ENCODE assay signal across 18 mouse cellular contexts in the genomic region with DNA sequence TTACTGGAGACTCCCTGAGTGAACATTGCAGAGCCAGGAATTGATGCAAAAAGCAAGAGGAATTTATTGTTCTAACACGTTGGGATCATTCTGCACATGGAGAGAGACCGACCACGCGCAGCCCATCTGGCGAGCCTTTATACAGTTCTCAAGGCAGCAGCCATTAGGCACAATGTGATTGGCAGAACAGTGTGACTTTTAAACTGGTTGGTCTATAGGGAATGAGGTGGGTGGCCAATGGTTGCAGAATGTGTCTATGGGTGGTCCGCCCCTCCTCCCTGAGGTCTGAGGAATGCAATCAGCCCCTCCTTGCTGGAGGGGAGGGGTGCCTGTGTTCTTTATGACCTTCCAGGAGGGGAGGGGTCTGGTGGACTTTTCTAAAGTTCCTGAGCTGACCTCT. TPM values are rescaled to one million over a fixed set of nuclear protein-coding genes. Genes with fewer than 3 reads are reported as not detected.
DNase-seq lines count a peak whose midpoint lies in the region; ATAC-seq and TF ChIP-seq lines count a peak whose summit lies in the region.
"Had no signal": no experiment of that assay in that cellular context is flagged by ENCODE, and none has a peak within 500 bp of the region (broad histone marks: within the 10 kb centered on the region; RNA-seq: fewer than 3 reads in every experiment).

No protein-coding gene starts in this region.

- H3K27ac ChIP-seq in intestine, embryonic 15.5 days, result no peak overlapping the region
- no peak overlapping the region for H3K27ac ChIP-seq in intestine, postnatal 0 days (ENCODE audit: low read depth, low read length)
- H3K27ac ChIP-seq in neural tube, embryonic 13.5 days (replicated peaks), result no peak overlapping the region
- H3K27ac ChIP-seq: liver, embryonic 12.5 days; stomach, embryonic 15.5 days had no signal

- no peaks in the 10 kb centered on the region for H3K27me3 ChIP-seq in intestine, embryonic 15.5 days (replicated peaks)
- H3K27me3 ChIP-seq in intestine, postnatal 0 days (replicated peaks; ENCODE audit: control insufficient read depth, insufficient read depth, low read length), result no peaks in the 10 kb centered on the region
- no peaks in the 10 kb centered on the region; the same call in 1 of the 2 replicates for H3K27me3 ChIP-seq in neural tube, embryonic 13.5 days
- H3K27me3 ChIP-seq: liver, embryonic 12.5 days; stomach, embryonic 15.5 days had no signal

- no peak for DNase-seq in neural tube, embryonic 10.5 days (ENCODE audit: extremely low spot score, low spot score)
- peak; percentile 64 to 69 for DNase-seq in layer of hippocampus, postnatal 36 days
- DNase-seq in Muller cell, postnatal 12 days (ENCODE audit: inconsistent ontology term), result no peak
- no peak for DNase-seq in cerebellum, postnatal 36 days
- no peak for DNase-seq in cerebellum, adult 8-10 months
- DNase-seq: adrenal gland, postnatal 36 days; cerebellum, postnatal 25 days; gastrocnemius, postnatal 25 days; heart, postnatal 36 days; midbrain, embryonic 14.5 days; retina, postnatal 1 day; thymus, postnatal 25 days had no signal

- 52% methylated on average over 6 of the region's 6 CpGs for WGBS in intestine, embryonic 15.5 days
- WGBS in intestine, postnatal 0 days, result 75% methylated on average over 6 of the region's 6 CpGs
- 24% methylated on average over 6 of the region's 6 CpGs for WGBS in neural tube, embryonic 13.5 days

- no peaks in the 10 kb centered on the region for H3K4me1 ChIP-seq in intestine, embryonic 15.5 days (replicated peaks)
- no peaks in the 10 kb centered on the region for H3K4me1 ChIP-seq in intestine, postnatal 0 days (replicated peaks; ENCODE audit: control insufficient read depth, insufficient read depth, low read length)
- no peaks in the 10 kb centered on the region for H3K4me1 ChIP-seq in neural tube, embryonic 13.5 days (replicated peaks)
- H3K4me1 ChIP-seq: liver, embryonic 12.5 days; stomach, embryonic 15.5 days had no signal

- peak; percentile 20; the same call in 1 of the 2 replicates for ATAC-seq in intestine, embryonic 15.5 days
- ATAC-seq in intestine, postnatal 0 days, result no peak
- no peak for ATAC-seq in neural tube, embryonic 13.5 days (ENCODE audit: low read depth)
- ATAC-seq: liver, embryonic 12.5 days had no signal

- H3K4me2 ChIP-seq in intestine, embryonic 15.5 days (replicated peaks), result no peak overlapping the region
- H3K4me2 ChIP-seq in intestine, postnatal 0 days (replicated peaks; ENCODE audit: low read depth), result no peak overlapping the region
- H3K4me2 ChIP-seq in neural tube, embryonic 13.5 days, result 0 out of 2 replicates have a peak overlapping the region, but pooled peaks have one; percentile 7
- H3K4me2 ChIP-seq: heart, embryonic 11.5 days; liver, embryonic 12.5 days; stomach, embryonic 15.5 days had no signal

- no peak for TF ChIP-seq CTCF in intestine, postnatal 0 days (IDR thresholded peaks at IDR 0.05; ENCODE audit: low read depth)

- no peak overlapping the region for H3K9ac ChIP-seq in intestine, embryonic 15.5 days
- H3K9ac ChIP-seq in intestine, postnatal 0 days (ENCODE audit: low read depth, low read length), result no peak overlapping the region
- H3K9ac ChIP-seq in neural tube, embryonic 13.5 days, result no peak overlapping the region
- H3K9ac ChIP-seq: liver, embryonic 12.5 days; stomach, embryonic 15.5 days had no signal

- H3K9me3 ChIP-seq in intestine, embryonic 15.5 days, result no peaks in the 10 kb centered on the region
- H3K9me3 ChIP-seq in intestine, postnatal 0 days (ENCODE audit: control insufficient read depth), result peaks cover 3% of the 10 kb centered on the region; the same call in 1 of the 2 replicates
- H3K9me3 ChIP-seq in neural tube, embryonic 13.5 days, result no peaks in the 10 kb centered on the region
- H3K9me3 ChIP-seq: liver, embryonic 12.5 days; stomach, embryonic 15.5 days had no signal

- no peak overlapping the region for H3K4me3 ChIP-seq in intestine, embryonic 15.5 days (replicated peaks)
- no peak overlapping the region for H3K4me3 ChIP-seq in intestine, postnatal 0 days (ENCODE audit: low read depth, low read length)
- H3K4me3 ChIP-seq in neural tube, embryonic 13.5 days, result no peak overlapping the region
- H3K4me3 ChIP-seq: liver, embryonic 12.5 days; stomach, embryonic 15.5 days had no signal

- H3K36me3 ChIP-seq in intestine, embryonic 15.5 days, result no peaks in the 10 kb centered on the region
- H3K36me3 ChIP-seq in intestine, postnatal 0 days (ENCODE audit: control insufficient read depth, insufficient read depth), result no peaks in the 10 kb centered on the region
- peaks cover 3% of the 10 kb centered on the region; the same call in 1 of the 2 replicates for H3K36me3 ChIP-seq in neural tube, embryonic 13.5 days
- H3K36me3 ChIP-seq: liver, embryonic 12.5 days; stomach, embryonic 15.5 days had no signal

RNA-seq across cellular contexts. Expression of a gene that starts 9.4 kb away (rescaled TPM):
- 0.85 and 1.00 TPM in 2 replicates for polyA plus RNA-seq in intestine, embryonic 15.5 days (2015; fragmentation: Nextera tagmentation; extraction: Ambion mirVana)
- 0.18 and 0.20 TPM in 2 replicates for polyA plus RNA-seq in intestine, postnatal 0 days (2015; fragmentation: Nextera tagmentation; extraction: Ambion mirVana)
- polyA plus RNA-seq in neural tube, embryonic 13.5 days (2015; fragmentation: Nextera tagmentation; extraction: Ambion mirVana), result 2.5 and 3.3 TPM in 2 replicates
- total RNA-seq in layer of hippocampus, postnatal 36 days (2021), result 1 to 10 TPM; 3.6 to 3.9 TPM

RNA-seq across cellular contexts. Expression of a gene that starts 12.1 kb away (rescaled TPM):
- polyA plus RNA-seq in intestine, embryonic 15.5 days (2015; fragmentation: Nextera tagmentation; extraction: Ambion mirVana), result 28.9 and 33.3 TPM in 2 replicates
- polyA plus RNA-seq in intestine, postnatal 0 days (2015; fragmentation: Nextera tagmentation; extraction: Ambion mirVana), result 13.5 and 13.9 TPM in 2 replicates
- polyA plus RNA-seq in neural tube, embryonic 13.5 days (2015; fragmentation: Nextera tagmentation; extraction: Ambion mirVana), result 56.2 and 57.6 TPM in 2 replicates
- total RNA-seq in layer of hippocampus, postnatal 36 days (2021), result 10 to 100 TPM; 26.2 to 27.9 TPM

RNA-seq across cellular contexts. Expression of a gene that starts 12.9 kb away (rescaled TPM):
- polyA plus RNA-seq in intestine, embryonic 15.5 days (2015; fragmentation: Nextera tagmentation; extraction: Ambion mirVana), result 8.4 and 9.8 TPM in 2 replicates
- 3.5 and 4.2 TPM in 2 replicates for polyA plus RNA-seq in intestine, postnatal 0 days (2015; fragmentation: Nextera tagmentation; extraction: Ambion mirVana)
- 10.6 and 11.8 TPM in 2 replicates for polyA plus RNA-seq in neural tube, embryonic 13.5 days (2015; fragmentation: Nextera tagmentation; extraction: Ambion mirVana)
- total RNA-seq in layer of hippocampus, postnatal 36 days (2021), result 10 to 100 TPM; 31.6 to 41.0 TPM

RNA-seq across cellular contexts. Expression of a gene that starts 14.6 kb away (rescaled TPM):
- polyA plus RNA-seq in intestine, embryonic 15.5 days (2015; fragmentation: Nextera tagmentation; extraction: Ambion mirVana), result 19.9 and 26.0 TPM in 2 replicates
- 3.9 and 4.2 TPM in 2 replicates for polyA plus RNA-seq in intestine, postnatal 0 days (2015; fragmentation: Nextera tagmentation; extraction: Ambion mirVana)
- polyA plus RNA-seq in neural tube, embryonic 13.5 days (2015; fragmentation: Nextera tagmentation; extraction: Ambion mirVana), result 4.9 and 6.2 TPM in 2 replicates
- total RNA-seq in layer of hippocampus, postnatal 36 days (2021), result 1 to 10 TPM; 1.3 to 3.0 TPM

RNA-seq across cellular contexts. Expression of a gene that starts 33.4 kb away (rescaled TPM):
- 3.9 and 4.6 TPM in 2 replicates for polyA plus RNA-seq in intestine, embryonic 15.5 days (2015; fragmentation: Nextera tagmentation; extraction: Ambion mirVana)
- polyA plus RNA-seq in intestine, postnatal 0 days (2015; fragmentation: Nextera tagmentation; extraction: Ambion mirVana), result 1.6 TPM in 2 replicates
- 6.6 and 9.2 TPM in 2 replicates for polyA plus RNA-seq in neural tube, embryonic 13.5 days (2015; fragmentation: Nextera tagmentation; extraction: Ambion mirVana)
- total RNA-seq in layer of hippocampus, postnatal 36 days (2021), result 1 to 10 TPM; 3.8 to 4.9 TPM

Comparison
In these comparisons a context has a peak if more than half of its experiments do, and no peak if none do; other contexts are left out.
1. DNase-seq: peak in layer of hippocampus, postnatal 36 days (2 of 2); none in neural tube, embryonic 10.5 days (single experiment), Muller cell, postnatal 12 days (single experiment), cerebellum, postnatal 36 days (0 of 2) and cerebellum, adult 8-10 months (single experiment).